Mouse (Mus musculus) adrenal gland, postnatal 14 days (tissue): Measurements from ENCODE around the gene Tprgl. TPM values are rescaled to one million over a fixed set of nuclear protein-coding genes. Genes with fewer than 3 reads are reported as not detected.

ENCODE experiments used
- DNase-seq: peaks from one replicate; pipeline ENCODE4 v3.0.0; 2021; ENCODE audit warnings: mixed read lengths
- total RNA-seq: library from RNA; stranded (reverse); gene quantifications from 2 replicates; pipeline ENCODE4 v1.2.3, GENCODE M21; 2021

Gene Tprgl
- total RNA-seq, 1 experiment from 2014 or later: 125 TPM

- DNase-seq: peak; percentile 72
These were observed 417 bp downstream of the Tprgl start for GRCm38 (mm10) chr4:154159961-154160537.

DNA sequence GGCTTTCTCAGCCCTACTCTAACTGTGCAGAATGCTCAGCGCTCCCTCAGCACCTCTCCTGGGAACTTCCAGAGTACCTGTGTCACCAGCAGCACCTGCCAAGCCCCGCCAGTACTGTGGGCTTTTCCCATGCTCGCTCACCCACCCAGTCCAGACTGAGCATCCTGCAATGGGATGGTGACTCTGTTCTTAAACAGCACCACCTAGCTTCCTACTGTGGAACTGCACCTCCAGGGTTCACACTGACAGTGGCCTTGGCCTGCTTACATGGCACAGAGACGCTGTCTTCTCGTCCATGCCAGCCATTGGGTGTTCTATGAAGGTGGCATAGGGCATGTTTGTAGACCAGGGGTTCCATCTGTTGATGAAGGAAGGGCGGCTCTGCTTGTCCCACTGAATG lies 1.5 kb downstream of the Tprgl start:
- peak; percentile 89 for DNase-seq

DNA sequence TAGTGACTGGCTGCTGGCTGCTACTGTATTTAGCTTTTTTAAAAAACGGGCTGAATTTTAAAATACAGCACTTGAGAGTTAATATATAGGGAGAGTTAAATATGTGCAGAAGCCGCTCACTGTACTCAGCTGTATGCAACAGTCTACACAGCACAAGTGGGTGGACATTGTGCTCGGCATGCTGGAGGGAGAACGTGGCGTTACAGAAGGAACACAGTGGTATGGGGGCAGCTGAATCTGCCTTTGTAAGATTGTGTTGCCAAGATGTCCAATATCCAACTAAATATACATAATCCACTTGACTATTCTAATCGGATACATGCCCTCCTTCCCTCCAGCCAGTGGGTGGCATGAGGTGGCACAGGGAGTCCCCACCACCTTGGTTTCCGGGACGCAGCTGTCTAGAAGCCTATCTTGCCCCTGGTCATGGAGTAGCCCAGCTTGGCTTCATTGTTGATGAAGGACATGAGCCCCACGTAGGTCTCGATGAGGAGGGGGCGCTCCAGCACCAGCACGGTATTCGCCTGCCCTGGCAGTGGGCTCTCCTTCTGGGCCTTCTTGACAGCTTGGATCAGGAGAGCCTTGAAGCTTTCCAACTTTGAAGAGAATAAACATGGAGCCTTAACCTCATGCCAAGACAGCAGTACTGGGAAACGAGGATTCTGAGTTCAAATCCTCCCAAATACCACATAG lies 2.4 kb downstream of the Tprgl start:
- DNase-seq: no peak

DNA sequence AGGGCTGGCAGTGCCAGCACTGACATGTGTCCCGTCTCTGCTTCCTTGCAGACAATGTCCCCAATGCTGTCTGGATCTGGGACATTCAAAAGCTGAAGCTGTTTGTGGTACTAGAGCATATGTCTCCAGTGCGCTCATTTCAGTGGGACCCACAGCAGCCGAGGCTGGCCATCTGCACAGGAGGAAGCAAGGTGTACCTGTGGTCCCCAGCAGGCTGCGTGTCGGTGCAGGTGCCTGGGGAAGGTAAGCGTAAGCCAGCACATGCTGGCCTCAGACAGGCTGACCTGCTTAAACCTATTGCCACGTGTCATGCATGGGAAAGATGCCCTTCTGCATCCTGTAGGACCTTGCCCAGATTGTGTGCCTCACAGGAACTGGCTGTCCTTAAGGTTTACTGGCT lies 4.4 kb downstream of the Tprgl start:
- DNase-seq: no peak

DNA sequence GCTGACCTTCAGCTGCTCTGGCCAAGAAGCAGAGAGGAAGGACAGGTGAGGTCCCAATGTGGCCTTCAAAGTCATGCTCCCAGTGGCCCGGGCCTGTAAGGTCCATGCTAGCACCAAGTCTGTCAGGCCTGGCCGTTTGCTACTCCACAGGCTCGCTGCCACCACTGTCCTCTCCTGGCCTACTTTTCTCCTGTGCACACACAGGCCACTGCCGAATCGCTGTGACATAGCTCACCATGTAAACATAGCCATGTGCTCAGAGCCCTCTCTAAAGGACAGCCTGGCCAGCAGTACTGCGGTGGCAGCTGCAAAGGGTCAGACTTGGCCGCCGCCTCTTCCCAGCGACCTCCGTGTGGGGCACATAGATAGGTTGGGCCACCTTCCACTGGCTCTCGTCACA lies 6.4 kb downstream of the Tprgl start:
- DNase-seq: no peak

DNA sequence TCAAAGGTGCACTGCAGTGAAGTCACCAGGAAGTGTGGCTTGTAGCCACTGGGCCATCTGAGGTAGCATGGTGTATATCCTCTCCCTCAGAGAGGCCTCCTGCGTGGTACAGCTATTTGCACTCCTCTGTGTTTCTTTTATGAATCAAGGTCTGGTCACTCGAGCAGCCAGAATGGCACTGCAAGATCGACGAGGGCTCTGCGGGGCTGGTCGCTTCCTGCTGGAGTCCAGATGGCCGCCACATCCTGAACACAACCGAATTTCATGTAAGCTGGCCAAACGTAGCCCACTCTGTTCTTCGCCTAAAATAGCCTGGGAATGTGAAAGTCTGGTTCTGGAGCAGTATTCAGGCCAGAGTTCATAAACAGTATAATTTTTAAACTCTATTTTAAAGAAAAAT lies 14.1 kb downstream of the Tprgl start:
- DNase-seq: no peak

- DNase-seq: no peak
These were observed 15.8 kb downstream of the Tprgl start for GRCm38 (mm10) chr4:154144712-154145111.

DNA sequence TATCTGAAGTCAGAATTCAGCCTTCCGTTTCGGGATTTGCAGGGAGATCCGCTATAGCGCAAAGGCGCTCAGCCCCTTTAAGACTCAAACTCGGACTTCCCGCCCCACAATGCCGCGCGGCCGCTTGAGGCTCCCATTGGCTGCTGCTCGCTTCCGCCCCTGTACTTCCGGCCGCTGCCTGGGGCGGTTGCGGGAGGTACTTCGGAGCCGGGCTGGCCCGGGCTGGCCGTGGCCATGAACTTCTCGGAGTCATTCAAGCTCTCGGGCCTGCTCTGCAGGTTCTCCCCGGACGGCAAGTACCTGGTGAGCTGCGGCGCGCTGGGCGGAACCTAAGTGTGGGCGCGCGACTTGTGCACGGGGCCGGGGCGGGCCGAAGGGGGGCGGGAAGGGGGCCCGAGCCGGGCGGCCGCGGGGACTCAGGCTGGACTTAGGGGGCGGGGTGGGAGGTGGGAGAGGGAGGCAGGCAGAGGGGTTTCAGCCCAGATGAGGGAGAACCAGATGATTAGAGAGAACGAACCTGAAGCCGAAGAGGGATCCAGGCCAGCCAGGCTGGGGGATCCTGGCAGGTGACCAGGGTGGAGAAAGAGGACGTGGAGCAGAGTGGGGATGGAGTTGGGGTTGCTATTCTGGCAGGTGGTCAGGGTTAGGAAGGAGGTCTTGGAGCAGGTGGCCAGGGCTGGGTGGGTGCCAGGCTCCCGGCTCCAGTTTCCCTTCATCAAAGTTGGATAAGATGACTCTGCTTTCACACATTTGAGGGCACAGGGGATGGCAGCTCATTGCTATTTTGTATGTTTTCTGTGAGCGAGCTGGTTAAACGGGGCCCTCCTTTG lies 18.0 kb downstream of the Tprgl start, which contains the start of gene Wrap73:
Wrap73 (plus strand) TSS at position 162 of the 830 bp plus-strand sequence.
- DNase-seq: peak; percentile 95

GRCm38 (mm10) chr4:154141009-154141867 lies 19.2 kb downstream of the Tprgl start:
- DNase-seq: no peak

DNA sequence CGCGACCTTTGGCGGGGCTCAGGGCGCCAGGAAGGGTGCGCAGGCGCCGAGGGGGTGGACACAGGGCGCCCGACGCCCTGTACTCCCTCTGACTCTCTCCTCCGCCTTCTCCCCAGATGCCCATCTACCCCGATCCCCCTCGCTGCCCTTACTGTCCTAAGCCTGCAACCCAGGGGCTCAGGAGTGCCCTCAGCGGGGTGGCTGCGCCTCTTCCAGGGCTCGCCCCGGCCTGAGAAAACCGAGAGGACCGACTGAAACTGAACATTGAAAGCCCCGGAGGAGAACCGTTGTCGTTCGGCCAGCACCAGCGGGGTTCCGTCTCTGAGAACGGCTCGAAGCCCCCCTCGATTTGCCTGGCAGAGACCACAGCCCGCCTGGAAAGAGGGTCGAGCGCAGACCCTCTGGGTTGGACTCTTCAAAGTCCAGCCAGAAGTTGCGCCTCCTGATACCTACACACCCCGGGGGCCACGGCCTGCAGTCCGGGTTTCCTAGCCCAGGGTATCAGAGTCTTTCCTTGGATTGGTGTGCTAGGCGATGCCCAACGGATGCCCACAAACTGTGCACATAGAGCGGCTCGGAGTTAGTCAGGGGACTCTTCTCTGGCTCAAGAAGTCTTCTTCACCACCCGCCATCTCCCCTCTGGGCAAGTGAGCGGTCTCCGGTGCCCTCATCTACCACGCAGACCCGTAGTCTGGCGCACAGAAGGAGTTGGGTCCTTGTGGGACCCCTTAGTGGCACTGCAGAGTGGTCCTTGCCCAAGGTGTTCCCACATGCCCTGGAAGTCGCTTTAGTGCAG lies 20.1 kb downstream of the Tprgl start:
- DNase-seq: no peak

GRCm38 (mm10) chr4:154140182-154140212 lies 20.5 kb downstream of the Tprgl start, which contains the start of gene Trp73:
Trp73 (minus strand) TSS chr4:154140208.
- DNase-seq: no peak

DNA sequence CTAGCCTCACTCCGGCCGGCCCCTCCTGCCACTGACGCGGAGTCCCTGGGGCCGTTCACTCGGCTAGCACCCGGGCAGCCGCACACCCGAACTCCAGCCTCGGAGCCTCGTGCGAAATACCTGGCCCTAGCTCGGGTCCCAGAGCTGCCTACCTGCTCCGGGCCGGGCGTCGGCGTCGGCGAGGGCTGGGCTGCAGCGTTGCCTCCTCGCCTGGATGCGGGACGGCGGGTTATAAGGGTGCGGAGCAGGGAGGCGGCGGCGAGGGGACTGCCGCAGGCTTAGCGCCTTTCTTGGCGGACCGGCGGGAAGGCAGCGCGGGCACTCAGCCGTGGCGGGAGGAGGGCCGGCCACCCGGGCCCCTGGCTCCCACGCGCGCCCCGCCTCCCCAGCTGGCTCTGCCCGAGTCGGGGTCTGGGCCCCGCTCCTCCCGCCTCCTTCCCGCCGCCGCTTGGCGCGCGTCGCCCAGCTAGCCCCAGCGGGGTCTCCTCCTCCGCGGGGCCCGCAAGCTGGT lies 20.7 kb downstream of the Tprgl start:
- peak; percentile 26 for DNase-seq

- DNase-seq: no peak
These were observed 23.3 kb downstream of the Tprgl start for GRCm38 (mm10) chr4:154137139-154137538.

GRCm38 (mm10) chr4:154134803-154135202 lies 25.7 kb downstream of the Tprgl start:
- DNase-seq: no peak

GRCm38 (mm10) chr4:154131894-154132293 lies 28.6 kb downstream of the Tprgl start:
- no peak for DNase-seq

DNA sequence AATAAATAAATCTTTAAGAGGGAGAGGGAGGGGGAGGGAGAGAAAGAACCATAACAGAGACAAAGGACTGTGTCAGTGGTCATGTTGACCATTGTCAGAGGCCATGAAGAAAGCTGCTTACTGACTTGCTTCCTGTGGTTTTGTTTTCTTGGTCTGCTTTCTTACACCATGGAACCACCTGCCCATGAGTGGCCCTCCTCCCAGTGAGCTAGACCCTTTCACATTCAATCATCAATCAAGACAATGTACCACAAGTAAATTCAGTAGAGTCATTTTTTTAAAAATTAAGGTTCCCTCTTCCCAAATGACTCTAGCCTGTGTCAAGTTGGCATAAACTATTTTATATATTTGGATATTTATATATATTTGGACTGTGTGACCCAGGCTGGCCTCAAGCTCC lies 30.5 kb downstream of the Tprgl start:
- DNase-seq: no peak

- no peak for DNase-seq
These were observed 33.2 kb downstream of the Tprgl start for GRCm38 (mm10) chr4:154127273-154127672.

GRCm38 (mm10) chr4:154125202-154125601 lies 35.3 kb downstream of the Tprgl start:
- DNase-seq: no peak

GRCm38 (mm10) chr4:154123553-154123952 lies 36.9 kb downstream of the Tprgl start:
- no peak for DNase-seq

DNA sequence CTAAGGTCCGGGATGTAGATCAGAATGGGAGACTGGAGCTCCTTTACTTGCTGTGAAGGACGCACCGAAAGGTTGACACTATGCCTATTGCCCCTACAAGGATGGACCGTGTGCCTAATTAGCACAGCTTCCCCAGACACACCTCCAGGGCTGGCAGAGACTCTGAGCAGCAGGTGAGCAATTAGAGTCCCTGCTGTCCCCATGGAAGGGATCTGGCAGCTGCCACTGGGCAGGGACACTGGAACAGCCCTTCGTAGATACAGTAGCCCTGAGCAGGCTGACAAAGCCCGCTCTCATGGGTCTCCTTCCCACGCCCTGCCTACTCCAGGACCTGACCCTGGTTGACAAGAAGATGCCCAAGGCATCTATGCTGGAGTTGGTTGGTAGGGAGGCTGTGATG lies 38.1 kb downstream of the Tprgl start:
- no peak for DNase-seq

DNA sequence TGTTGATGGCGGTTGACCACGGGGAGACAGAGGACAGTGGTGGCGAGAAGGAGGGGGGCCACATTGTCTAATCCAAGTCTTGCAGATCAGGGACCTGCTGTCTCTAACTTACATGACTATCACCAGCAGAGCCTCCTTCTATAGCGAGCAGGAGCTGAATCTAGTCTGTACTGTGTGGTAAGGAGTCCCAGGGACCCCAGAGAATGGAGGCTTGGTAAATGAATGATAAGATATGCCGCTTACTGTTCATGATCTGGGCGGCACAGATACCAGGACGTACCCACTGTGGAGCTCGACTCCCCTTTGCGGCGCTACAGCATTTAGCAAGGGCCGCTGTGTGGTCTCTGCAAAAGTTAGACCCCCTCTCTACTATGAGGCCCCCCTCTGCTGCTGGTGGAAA lies 38.7 kb downstream of the Tprgl start:
- DNase-seq: no peak

DNA sequence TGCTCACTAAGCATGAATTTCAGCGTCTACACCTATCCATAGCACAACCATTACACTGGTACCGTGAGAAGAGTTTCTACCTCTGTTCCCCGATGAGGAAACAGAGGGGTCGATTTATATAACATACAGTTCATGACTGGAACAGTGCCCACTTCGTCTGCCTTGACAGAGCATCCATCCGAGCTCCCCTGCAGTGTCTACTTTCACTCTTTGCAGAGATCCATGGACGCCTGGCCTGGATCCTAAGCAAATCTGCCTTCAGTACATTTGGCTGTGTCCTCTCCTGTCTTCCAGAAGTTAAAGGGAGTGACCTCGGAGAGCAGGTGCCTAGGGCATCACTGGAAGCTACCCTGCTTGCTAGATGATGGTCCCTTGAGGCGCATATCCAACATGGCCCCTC lies 41.3 kb downstream of the Tprgl start:
- no peak for DNase-seq
